Mouse (Mus musculus) liver, postnatal 0 days (tissue): ENCODE results near the gene Ptprr. TPM values are rescaled to one million over a fixed set of nuclear protein-coding genes. Genes with fewer than 3 reads are reported as not detected.

Experiments
- ATAC-seq: fragments of 200-750 bp; cut with Nextera tagmentation; 2 replicates; pipeline ENCODE4 v1.8.0; 2017; ENCODE audit warnings: mild to moderate bottlenecking, moderate library complexity
- DNase-seq: peaks from one replicate; pipeline ENCODE4 v3.0.0-alpha.2; 2016
- H3K27ac ChIP-seq: fragments of 300-500 bp; sonication (generic); 2 replicates; pipeline ENCODE4 v1.5.1; 2014; ENCODE audit warnings: antibody characterized with exemption, moderate library complexity, mild to moderate bottlenecking, low read depth
- H3K27me3 ChIP-seq: fragments of 300-500 bp; sonication (generic); 2 replicates; pipeline ENCODE4 v1.6.1; 2014; ENCODE audit warnings: low read length, control low read depth, mixed read lengths; ENCODE audit not compliant: insufficient read depth
- H3K36me3 ChIP-seq: fragments of 300-500 bp; sonication (generic); replicated peaks from 2 replicates; pipeline ENCODE4 v1.6.1; 2014; ENCODE audit warnings: mild to moderate bottlenecking, control low read depth, low read length, moderate library complexity, mixed read lengths; ENCODE audit not compliant: insufficient read depth
- H3K4me1 ChIP-seq: fragments of 300-500 bp; sonication (generic); 2 replicates; pipeline ENCODE4 v1.6.1; 2014; ENCODE audit warnings: antibody characterized with exemption, mild to moderate bottlenecking, control low read depth; ENCODE audit not compliant: insufficient read depth
- H3K4me2 ChIP-seq: fragments of 300-500 bp; sonication (generic); 2 replicates; pipeline ENCODE4 v1.6.1; 2014; ENCODE audit warnings: low read depth, mild to moderate bottlenecking, low read length, moderate library complexity, mixed read lengths
- H3K4me3 ChIP-seq: fragments of 300-500 bp; sonication (generic); 2 replicates; pipeline ENCODE4 v1.5.1; 2014; ENCODE audit warnings: low read depth, low read length
- H3K9ac ChIP-seq: fragments of 300-500 bp; sonication (generic); replicated peaks from 2 replicates; pipeline ENCODE4 v1.6.1; 2014; ENCODE audit warnings: mild to moderate bottlenecking, moderate library complexity
- H3K9me3 ChIP-seq: fragments of 300-500 bp; sonication (generic); 2 replicates; pipeline ENCODE4 v1.6.1; 2016; ENCODE audit warnings: mild to moderate bottlenecking, control low read depth, low read length, mixed read lengths
- CTCF ChIP-seq: sonication (generic); IDR thresholded peaks from 2 replicates; pipeline ENCODE4 v1.5.1; 2016; ENCODE audit warnings: antibody characterized with exemption, low read depth
- EP300 ChIP-seq: IDR thresholded peaks from 2 replicates; pipeline ENCODE4 v1.6.1; 2016; ENCODE audit warnings: antibody characterized with exemption, low read depth, mild to moderate bottlenecking
- WGBS: fragments of 180-500 bp; shearing (Covaris S2); extraction: QIAGEN DNeasy Blood & Tissue Kit; methylation state at CpG from one replicate; pipeline ENCODE4 v1.1.7; 2014; ENCODE audit not compliant: insufficient replicate concordance; 5-methylcytosine and 5-hydroxymethylcytosine counted together
- polyA plus RNA-seq: library from polyadenylated mRNA; unstranded; fragments of >200 nt; fragmentation: Nextera tagmentation; extraction: Ambion mirVana; gene quantifications from 2 replicates; pipeline ENCODE4 v1.2.1, GENCODE M21; 2015

Ptprr gene
- polyA plus RNA-seq, 1 experiment from 2014 or later = 0.35 TPM

- TF ChIP-seq EP300 = no peak
- no peak for TF ChIP-seq CTCF
- ATAC-seq (no peak), DNase-seq (no peak)
- Histone ChIP-seq H3K4me3 (no peak overlapping the region), H3K27ac (no peak overlapping the region), H3K36me3 (no peaks in the 10 kb centered on the region), H3K9ac (no peak overlapping the region), H3K4me2 (no peak overlapping the region), H3K9me3 (no peaks in the 10 kb centered on the region), H3K27me3 (no peaks in the 10 kb centered on the region), H3K4me1 (no peaks in the 10 kb centered on the region)
- 60% methylated on average over 5 of the region's 5 CpGs for WGBS
Measured at GRCm38 (mm10) chr10:116125364-116125763, 107.4 kb downstream of the Ptprr start.

GRCm38 (mm10) chr10:116130401-116130800 is 112.4 kb downstream of the Ptprr start:
- H3K4me3 ChIP-seq = no peak overlapping the region

GRCm38 (mm10) chr10:116131223-116131622 is 113.2 kb downstream of the Ptprr start:
- no peak overlapping the region for H3K9ac ChIP-seq
- WGBS = 33% methylated on average over 4 of the region's 4 CpGs
- H3K27ac ChIP-seq = no peak overlapping the region
- DNase-seq (no peak), ATAC-seq (no peak)
- no peaks in the 10 kb centered on the region for H3K36me3 ChIP-seq
- no peaks in the 10 kb centered on the region for H3K4me1 ChIP-seq
- TF ChIP-seq CTCF (no peak), EP300 (no peak)
- no peak overlapping the region for H3K4me2 ChIP-seq
- no peak overlapping the region for H3K4me3 ChIP-seq
- no peaks in the 10 kb centered on the region for H3K9me3 ChIP-seq
- no peaks in the 10 kb centered on the region for H3K27me3 ChIP-seq

More at GRCm38 (mm10) chr10:116130401-116130800, 112.4 kb downstream of the Ptprr start:
- DNase-seq = no peak
- H3K4me1 ChIP-seq = no peaks in the 10 kb centered on the region
- TF ChIP-seq CTCF = no peak
- TF ChIP-seq EP300 = no peak
- no peaks in the 10 kb centered on the region for H3K27me3 ChIP-seq
- H3K9ac ChIP-seq = no peak overlapping the region
- no peaks in the 10 kb centered on the region for H3K9me3 ChIP-seq
- no peak overlapping the region for H3K27ac ChIP-seq
- no peak overlapping the region for H3K4me2 ChIP-seq
- 67% methylated on average over 3 of the region's 3 CpGs for WGBS
- no peaks in the 10 kb centered on the region for H3K36me3 ChIP-seq
- no peak for ATAC-seq

- DNase-seq (no peak), ATAC-seq (no peak)
- 69% methylated on average over 4 of the region's 4 CpGs for WGBS
- Histone ChIP-seq H3K9ac (no peak overlapping the region), H3K27me3 (no peaks in the 10 kb centered on the region), H3K27ac (no peak overlapping the region), H3K4me1 (no peaks in the 10 kb centered on the region), H3K4me2 (no peak overlapping the region), H3K36me3 (no peaks in the 10 kb centered on the region), H3K9me3 (no peaks in the 10 kb centered on the region), H3K4me3 (no peak overlapping the region)
- TF ChIP-seq CTCF = no peak
- TF ChIP-seq EP300 = no peak
Measured at GRCm38 (mm10) chr10:116132233-116132632, 114.2 kb downstream of the Ptprr start.

- 55% methylated on average over 2 of the region's 2 CpGs for WGBS
- Histone ChIP-seq H3K9ac (no peak overlapping the region), H3K36me3 (no peaks in the 10 kb centered on the region), H3K9me3 (no peaks in the 10 kb centered on the region), H3K27me3 (no peaks in the 10 kb centered on the region), H3K4me1 (no peaks in the 10 kb centered on the region), H3K27ac (no peak overlapping the region), H3K4me3 (no peak overlapping the region), H3K4me2 (no peak overlapping the region)
- no peak for DNase-seq
- TF ChIP-seq EP300 (no peak), CTCF (no peak)
- ATAC-seq = no peak
Measured at GRCm38 (mm10) chr10:116135187-116135586, 117.2 kb downstream of the Ptprr start.

- no peaks in the 10 kb centered on the region for H3K9me3 ChIP-seq
- no peak for TF ChIP-seq CTCF
- TF ChIP-seq EP300 = no peak
- no peaks in the 10 kb centered on the region for H3K36me3 ChIP-seq
- no peak for ATAC-seq
- DNase-seq = no peak
- no peak overlapping the region for H3K27ac ChIP-seq
- WGBS = 84% methylated on average over 8 of the region's 8 CpGs
- no peak overlapping the region for H3K9ac ChIP-seq
- H3K27me3 ChIP-seq = no peaks in the 10 kb centered on the region
- no peak overlapping the region for H3K4me2 ChIP-seq
- H3K4me3 ChIP-seq = no peak overlapping the region
- no peaks in the 10 kb centered on the region for H3K4me1 ChIP-seq
Measured at GRCm38 (mm10) chr10:116140226-116140625, 122.2 kb downstream of the Ptprr start.

- Histone ChIP-seq H3K4me2 (no peak overlapping the region), H3K27ac (no peak overlapping the region), H3K9ac (no peak overlapping the region), H3K4me1 (no peaks in the 10 kb centered on the region), H3K9me3 (no peaks in the 10 kb centered on the region), H3K36me3 (no peaks in the 10 kb centered on the region), H3K27me3 (no peaks in the 10 kb centered on the region), H3K4me3 (no peak overlapping the region)
- TF ChIP-seq EP300 (no peak), CTCF (no peak)
- ATAC-seq = no peak
- 82% methylated on average over 10 of the region's 10 CpGs for WGBS
- DNase-seq = no peak
Measured at GRCm38 (mm10) chr10:116143684-116144083, 125.7 kb downstream of the Ptprr start.
